ENCODE assay signal across 8 mouse cellular contexts in the genomic region with DNA sequence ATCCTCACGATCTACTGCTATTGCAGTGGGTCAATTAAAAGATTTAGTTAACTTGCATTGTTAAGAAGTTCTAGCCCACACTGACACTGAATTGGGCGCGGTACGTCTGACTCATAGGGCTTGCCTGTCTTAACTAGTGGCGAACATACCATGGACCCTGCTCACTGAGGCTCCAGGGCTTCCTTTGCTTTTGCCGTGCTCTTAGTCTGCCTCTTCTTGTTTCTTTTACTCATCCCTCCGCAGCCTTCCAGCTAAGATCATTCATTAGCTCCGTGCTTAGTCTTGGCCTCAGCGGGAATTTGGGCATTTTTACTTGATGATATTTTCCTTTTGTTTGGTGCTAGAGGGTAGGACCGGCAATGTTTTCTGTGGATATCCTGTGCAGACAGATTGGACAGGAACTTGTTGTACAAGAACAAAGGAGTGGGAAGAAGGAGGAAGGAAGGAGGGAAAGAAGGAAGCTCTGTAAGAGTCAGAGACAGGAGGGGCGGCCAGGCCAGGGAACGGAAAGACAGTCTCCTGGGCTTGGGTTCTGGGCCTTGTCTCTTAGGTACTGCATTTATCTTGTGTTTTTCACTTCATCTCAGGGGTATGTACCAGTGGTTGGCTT. TPM values are rescaled to one million over a fixed set of nuclear protein-coding genes. Genes with fewer than 3 reads are reported as not detected.
DNase-seq lines count a peak whose midpoint lies in the region; ATAC-seq and TF ChIP-seq lines count a peak whose summit lies in the region.

No protein-coding gene starts in this region.

- no peaks in the 10 kb centered on the region for H3K9me3 ChIP-seq in midbrain, embryonic 10.5 days (replicated peaks)
- H3K9me3 ChIP-seq in midbrain, embryonic 16.5 days (replicated peaks; ENCODE audit: control insufficient read depth, low read length, poor library complexity, severe bottlenecking), result no peaks in the 10 kb centered on the region

- TF ChIP-seq POLR2A in olfactory bulb, adult 2 months (IDR thresholded peaks at IDR 0.05; ENCODE audit: insufficient read depth, low read depth, low read length), result no peak

- H3K4me2 ChIP-seq in midbrain, embryonic 16.5 days (ENCODE audit: low read length), result no peak overlapping the region

- H3K9ac ChIP-seq in midbrain, embryonic 16.5 days (ENCODE audit: low read depth, low read length), result no peak overlapping the region

- no peak for ATAC-seq in midbrain, embryonic 16.5 days

- H3K27ac ChIP-seq in midbrain, embryonic 10.5 days (replicated peaks), result 0 out of 2 replicates have a peak overlapping the region, but pooled peaks have one; percentile 19
- no peak overlapping the region for H3K27ac ChIP-seq in midbrain, embryonic 16.5 days (ENCODE audit: low read length)
- H3K27ac ChIP-seq in brown adipose tissue, adult 24 weeks (replicated peaks; ENCODE audit: low read depth, low read length), result peak overlapping the region; percentile 4; the same call in 1 of the 2 replicates
- peak overlapping the region; percentile 69 for H3K27ac ChIP-seq in olfactory bulb, adult 2 months (ENCODE audit: insufficient read depth, low read depth, low read length)

- H3K4me3 ChIP-seq in midbrain, embryonic 10.5 days, result no peak overlapping the region
- H3K4me3 ChIP-seq in midbrain, embryonic 16.5 days (ENCODE audit: low read depth, low read length), result no peak overlapping the region
- no peak overlapping the region for H3K4me3 ChIP-seq in brown adipose tissue, adult 24 weeks (ENCODE audit: insufficient read depth, low read depth, low read length)
- H3K4me3 ChIP-seq in olfactory bulb, adult 2 months (ENCODE audit: insufficient read depth, low read depth, low read length), result peak overlapping the region; percentile 36

- no peak for DNase-seq in midbrain, embryonic 10.5 days (ENCODE audit: low spot score)
- DNase-seq in induced T-regulatory cell, adult 2 months (ENCODE audit: low read depth), result peak; percentile 48
- no peak for DNase-seq in ovary, adult 18-20 months (ENCODE audit: low spot score)
- no peak for DNase-seq in adrenal gland, postnatal 36 days
- no peak for DNase-seq in cerebellum, adult 18-20 months

- 40% methylated on average over 12 of the region's 12 CpGs for WGBS in midbrain, embryonic 10.5 days
- 40% methylated on average over 12 of the region's 12 CpGs for WGBS in midbrain, embryonic 16.5 days
- WGBS in olfactory bulb, adult 2 months, result 24% methylated on average over 12 of the region's 12 CpGs

- H3K27me3 ChIP-seq in midbrain, embryonic 10.5 days (ENCODE audit: low read depth, poor library complexity, severe bottlenecking), result peaks cover 39% of the 10 kb centered on the region
- H3K27me3 ChIP-seq in midbrain, embryonic 16.5 days (ENCODE audit: control insufficient read depth, insufficient read depth, low read depth, low read length), result no peaks in the 10 kb centered on the region

- H3K36me3 ChIP-seq in midbrain, embryonic 10.5 days, result peaks cover 1% of the 10 kb centered on the region; the same call in 1 of the 2 replicates
- H3K36me3 ChIP-seq in midbrain, embryonic 16.5 days (ENCODE audit: control insufficient read depth, insufficient read depth, low read length), result no peaks in the 10 kb centered on the region

- peaks cover 59% of the 10 kb centered on the region for H3K4me1 ChIP-seq in midbrain, embryonic 10.5 days
- peaks cover 9% of the 10 kb centered on the region for H3K4me1 ChIP-seq in midbrain, embryonic 16.5 days (ENCODE audit: control insufficient read depth, insufficient read depth, low read length)
- peaks cover 20% of the 10 kb centered on the region for H3K4me1 ChIP-seq in brown adipose tissue, adult 24 weeks (ENCODE audit: control insufficient read depth, insufficient read depth, insufficient read length, low read length)
- H3K4me1 ChIP-seq in olfactory bulb, adult 2 months (ENCODE audit: control insufficient read depth, insufficient read depth, low read length), result peaks cover 27% of the 10 kb centered on the region

- TF ChIP-seq CTCF in olfactory bulb, adult 2 months (IDR thresholded peaks at IDR 0.05; ENCODE audit: insufficient read depth, low read depth, low read length), result no peak

RNA-seq across cellular contexts. Expression of a gene that starts 57.1 kb away (rescaled TPM):
- 6.1 and 6.9 TPM in 2 replicates for polyA plus RNA-seq in midbrain, embryonic 10.5 days (2016; fragmentation: Nextera tagmentation; extraction: Ambion mirVana)
- 2.9 and 3.1 TPM in 2 replicates for polyA plus RNA-seq in midbrain, embryonic 16.5 days (2015; fragmentation: Nextera tagmentation; extraction: Ambion mirVana)
- 6.2 and 7.7 TPM in 2 replicates for polyA plus RNA-seq in brown adipose tissue, adult 24 weeks (2012; ENCODE audit: insufficient read depth, insufficient read length, missing spikeins)
- not detected in 2 replicates for polyA plus RNA-seq in olfactory bulb, adult 2 months (2012; ENCODE audit: insufficient read depth, insufficient read length, low replicate concordance, missing spikeins)
- total RNA-seq in adrenal gland, postnatal 36 days (2021), result 10 to 100 TPM; 17.9 to 20.5 TPM

RNA-seq across cellular contexts. Expression of a gene that starts 58.5 kb away (rescaled TPM):
- 4.7 and 5.3 TPM in 2 replicates for polyA plus RNA-seq in midbrain, embryonic 10.5 days (2016; fragmentation: Nextera tagmentation; extraction: Ambion mirVana)
- 6.7 and 7.0 TPM in 2 replicates for polyA plus RNA-seq in midbrain, embryonic 16.5 days (2015; fragmentation: Nextera tagmentation; extraction: Ambion mirVana)
- polyA plus RNA-seq in brown adipose tissue, adult 24 weeks (2012; ENCODE audit: insufficient read depth, insufficient read length, missing spikeins), result 4.5 and 7.3 TPM in 2 replicates
- polyA plus RNA-seq in olfactory bulb, adult 2 months (2012; ENCODE audit: insufficient read depth, insufficient read length, low replicate concordance, missing spikeins), result 116 TPM in 1 of 2 replicates, not detected in the other
- 10 to 100 TPM; 21.5 to 27.2 TPM for total RNA-seq in adrenal gland, postnatal 36 days (2021)
